Mouse (Mus musculus): ENCODE measurements at regions not wholly inside any gene's neighbourhood (a gene's known extent, or its start where the extent isn't known, plus 50 kb on each side); places are given as distances from the start of the nearest gene placed in this dataset.

- DNase-seq: no peak
These were observed 71.9 kb upstream of the Thbs1 start for GRCm38 (mm10) chr2:118039819-118040206.

- no peak for DNase-seq
These were observed 69.2 kb upstream of the Thbs1 start for GRCm38 (mm10) chr2:118042380-118043055.

GRCm38 (mm10) chr2:118044666-118045065 is 67.0 kb upstream of the Thbs1 start:
- no peak for DNase-seq

GRCm38 (mm10) chr2:118050326-118050725 is 61.4 kb upstream of the Thbs1 start:
- DNase-seq: no peak

- no peak for DNase-seq
These were observed 60.1 kb upstream of the Thbs1 start for GRCm38 (mm10) chr2:118051610-118052009.

GRCm38 (mm10) chr2:118053512-118053911 is 58.2 kb upstream of the Thbs1 start:
- no peak for DNase-seq

GRCm38 (mm10) chr2:118058654-118059395 is 52.9 kb upstream of the Thbs1 start:
- DNase-seq: no peak

- DNase-seq: no peak
These were observed 50.4 kb upstream of the Thbs1 start for GRCm38 (mm10) chr2:118061291-118061690.

Data from cerebellum, postnatal 14 days (tissue).